Mouse (Mus musculus) hindlimb bud, embryonic 11.5 days (tissue): Measurements from ENCODE around the gene Mettl27.
"Not testable (repeated sequence)": the region's sequence is repeated elsewhere in the genome, so short reads cannot be mapped to it uniquely, and the experiment has no call there.

ENCODE experiments used
- DNase-seq: peaks from one replicate; pipeline ENCODE4 v3.0.0-alpha.2; 2012; ENCODE audit warnings: low read depth, low spot score; ENCODE audit errors: extremely low spot score

Mettl27 gene

GRCm38 (mm10) chr5:134920106-134920687 is 12.0 kb upstream of the Mettl27 start:
- DNase-seq: no peak

- no peak for DNase-seq
Observed at GRCm38 (mm10) chr5:134921106-134921505, 11.1 kb upstream of the Mettl27 start.

- DNase-seq: no peak
Observed at GRCm38 (mm10) chr5:134923141-134923540, 9.0 kb upstream of the Mettl27 start.

- no peak for DNase-seq
Observed at GRCm38 (mm10) chr5:134926726-134927125, 5.4 kb upstream of the Mettl27 start.

GRCm38 (mm10) chr5:134929988-134930387 is 2.2 kb upstream of the Mettl27 start:
- DNase-seq: no peak

- DNase-seq: peak; percentile 28
Observed at GRCm38 (mm10) chr5:134932903-134933276, 722 bp downstream of the Mettl27 start.

GRCm38 (mm10) chr5:134933281-134933680 is 1.1 kb downstream of the Mettl27 start:
- DNase-seq: no peak

GRCm38 (mm10) chr5:134933686-134934085 is 1.5 kb downstream of the Mettl27 start:
- DNase-seq: not testable (repeated sequence)

- no peak for DNase-seq
Observed at GRCm38 (mm10) chr5:134934666-134935065, 2.5 kb downstream of the Mettl27 start.

- no peak for DNase-seq
Observed at GRCm38 (mm10) chr5:134936051-134936450, 3.9 kb downstream of the Mettl27 start.

GRCm38 (mm10) chr5:134936626-134937185 is 4.5 kb downstream of the Mettl27 start:
- DNase-seq: no peak

- DNase-seq: no peak
Observed at GRCm38 (mm10) chr5:134939069-134939468, 6.9 kb downstream of the Mettl27 start.

- not testable (repeated sequence) for DNase-seq
Observed at GRCm38 (mm10) chr5:134939554-134939953, 7.4 kb downstream of the Mettl27 start.

GRCm38 (mm10) chr5:134941472-134942209 is 9.5 kb downstream of the Mettl27 start:
- DNase-seq: no peak

GRCm38 (mm10) chr5:134942740-134943139 is 10.6 kb downstream of the Mettl27 start:
- DNase-seq: no peak

GRCm38 (mm10) chr5:134944179-134944578 is 12.0 kb downstream of the Mettl27 start:
- DNase-seq: no peak

GRCm38 (mm10) chr5:134945266-134945959 is 13.2 kb downstream of the Mettl27 start:
- DNase-seq: no peak

GRCm38 (mm10) chr5:134946063-134946856 is 14.1 kb downstream of the Mettl27 start:
- no peak for DNase-seq

- DNase-seq: no peak
Observed at GRCm38 (mm10) chr5:134946857-134947255, 14.7 kb downstream of the Mettl27 start, which contains the start of gene Cldn4. Gene Cldn4 (minus strand): TSS chr5:134946934.

- DNase-seq: no peak
Observed at GRCm38 (mm10) chr5:134947420-134948084, 15.4 kb downstream of the Mettl27 start.
